Mouse (Mus musculus) liver, embryonic 14.5 days (tissue): ENCODE measurements around the gene Cx3cl1.

Source experiments
- CTCF ChIP-seq: IDR thresholded peaks from 2 replicates; pipeline ENCODE4 v1.5.1; 2016; ENCODE audit warnings: antibody characterized with exemption, low read depth, control low read depth
- EP300 ChIP-seq: IDR thresholded peaks from 2 replicates; pipeline ENCODE4 v1.6.1; 2016; ENCODE audit warnings: antibody characterized with exemption, low read depth

GRCm38 (mm10) chr8:94800278-94800968 lies 28.6 kb downstream of the Cx3cl1 start:
- TF ChIP-seq CTCF (no peak), EP300 (no peak)
